Mouse (Mus musculus) stomach, postnatal 0 days (tissue): Measurements from ENCODE around the gene Rnf157.

Experiments
- CTCF ChIP-seq: IDR thresholded peaks from 2 replicates; pipeline ENCODE4 v1.5.1; 2016; ENCODE audit warnings: antibody characterized with exemption, low read depth, mild to moderate bottlenecking, moderate library complexity
- EP300 ChIP-seq: optimal IDR thresholded peaks from 2 replicates; pipeline ENCODE3; 2016; ENCODE audit warnings: antibody characterized with exemption

- no peak for TF ChIP-seq CTCF
- TF ChIP-seq EP300 = no peak
These were observed 64.9 kb downstream of the Rnf157 start for GRCm38 (mm10) chr11:116347955-116348354.
